Mouse (Mus musculus) liver, embryonic 12.5 days (tissue): ENCODE data around the gene Acbd4. TPM values are rescaled to one million over a fixed set of nuclear protein-coding genes. Genes with fewer than 3 reads are reported as not detected.

Experiments
- ATAC-seq: fragments of 200-750 bp; cut with Nextera tagmentation; 2 replicates; pipeline ENCODE4 v1.8.0; 2017; ENCODE audit warnings: moderate number of reproducible peaks, mild to moderate bottlenecking, moderate library complexity
- H3K27ac ChIP-seq: fragments of 300-500 bp; sonication (generic); 2 replicates; pipeline ENCODE4 v1.5.1; 2016; ENCODE audit warnings: mild to moderate bottlenecking
- H3K27me3 ChIP-seq: fragments of 300-500 bp; sonication (generic); replicated peaks from 2 replicates; pipeline ENCODE4 v1.6.1; 2016; ENCODE audit warnings: mild to moderate bottlenecking, moderate library complexity
- H3K36me3 ChIP-seq: fragments of 300-500 bp; sonication (generic); 2 replicates; pipeline ENCODE4 v1.6.1; 2016; ENCODE audit warnings: mild to moderate bottlenecking, moderate library complexity
- H3K4me1 ChIP-seq: fragments of 300-500 bp; sonication (generic); 2 replicates; pipeline ENCODE4 v1.6.1; 2016
- H3K4me2 ChIP-seq: fragments of 300-500 bp; sonication (generic); 2 replicates; pipeline ENCODE4 v1.6.1; 2016; ENCODE audit warnings: mild to moderate bottlenecking, moderate library complexity
- H3K4me3 ChIP-seq: fragments of 300-500 bp; sonication (generic); 2 replicates; pipeline ENCODE4 v1.5.1; 2016; ENCODE audit warnings: mild to moderate bottlenecking, moderate library complexity
- H3K9ac ChIP-seq: fragments of 300-500 bp; sonication (generic); 2 replicates; pipeline ENCODE4 v1.6.1; 2016; ENCODE audit warnings: mild to moderate bottlenecking, moderate library complexity
- H3K9me3 ChIP-seq: fragments of 300-500 bp; sonication (generic); replicated peaks from 2 replicates; pipeline ENCODE4 v1.6.1; 2016; ENCODE audit warnings: mild to moderate bottlenecking, moderate library complexity
- WGBS: fragments of 180-500 bp; shearing (Covaris S2); methylation state at CpG from one replicate; pipeline ENCODE4 v1.1.7; 2016; ENCODE audit not compliant: insufficient replicate concordance; 5-methylcytosine and 5-hydroxymethylcytosine counted together
- polyA plus RNA-seq: library from polyadenylated mRNA; unstranded; fragments of >200 nt; fragmentation: Nextera tagmentation; extraction: Ambion mirVana; gene quantifications from 2 replicates; pipeline ENCODE4 v1.2.1, GENCODE M21; 2016

The Acbd4 gene
- polyA plus RNA-seq, 1 experiment from 2014 or later: 40.6 TPM

DNA sequence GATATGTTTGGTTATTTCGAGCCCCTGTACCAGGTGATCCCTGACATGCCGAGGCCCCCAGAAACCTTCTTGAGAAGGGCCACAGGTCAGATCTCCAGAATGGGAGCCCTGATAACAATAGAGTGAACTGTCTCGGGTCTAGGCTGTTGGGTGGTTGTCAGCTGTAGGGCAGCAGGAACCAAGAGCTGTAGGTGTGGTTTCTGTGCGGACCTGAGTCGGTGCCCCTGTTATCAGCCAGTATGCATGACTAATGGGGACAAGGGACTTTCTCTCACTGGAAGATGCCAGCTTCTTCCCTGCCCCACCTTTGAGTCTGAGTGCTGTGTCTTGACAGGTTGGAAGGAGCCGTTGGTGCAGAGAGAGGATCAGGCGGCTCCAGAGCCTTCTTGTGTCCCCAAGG is 3.0 kb downstream of the Acbd4 start:
- Histone ChIP-seq H3K4me3 (peak overlapping the region; percentile 67), H3K27me3 (peaks cover 28% of the 10 kb centered on the region), H3K9ac (peak overlapping the region; percentile 78), H3K4me2 (peak overlapping the region; percentile 75), H3K27ac (peak overlapping the region; percentile 97), H3K4me1 (peaks cover 56% of the 10 kb centered on the region), H3K9me3 (no peaks in the 10 kb centered on the region), H3K36me3 (peaks cover 38% of the 10 kb centered on the region)
- WGBS: 30% methylated on average over 7 of the region's 7 CpGs
- ATAC-seq: peak; percentile 69

DNA sequence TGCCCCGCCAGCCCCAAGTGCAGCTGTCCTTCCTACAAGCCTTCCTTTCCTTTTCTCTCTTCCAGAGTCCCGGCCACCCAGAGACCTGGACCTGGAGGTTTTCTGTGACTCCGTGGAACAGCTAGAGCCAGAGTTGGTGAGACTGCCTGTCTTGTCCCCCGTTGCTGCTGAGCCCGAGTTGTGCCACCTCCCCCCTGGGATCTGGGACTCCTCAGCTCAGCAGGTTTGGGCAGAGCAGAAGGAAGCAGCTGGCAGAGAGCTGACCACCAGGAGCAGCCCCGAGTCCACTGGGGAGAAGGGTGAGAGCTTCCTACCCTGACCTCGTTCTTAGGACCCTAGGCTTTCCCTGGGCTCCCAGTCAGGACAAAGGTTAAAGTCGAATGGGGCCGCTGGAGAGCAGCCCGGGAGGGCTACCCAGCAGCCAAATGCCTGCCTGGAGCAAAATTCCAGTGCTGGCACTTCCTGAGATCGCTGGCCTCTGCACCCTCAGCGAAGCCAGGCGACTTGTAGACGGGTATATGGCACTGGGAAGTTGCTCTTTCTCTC is 3.8 kb downstream of the Acbd4 start:
- Histone ChIP-seq H3K27me3 (peaks cover 20% of the 10 kb centered on the region), H3K4me1 (peaks cover 56% of the 10 kb centered on the region), H3K4me2 (peak overlapping the region; percentile 75), H3K9ac (peak overlapping the region; percentile 78), H3K36me3 (peaks cover 39% of the 10 kb centered on the region), H3K4me3 (peak overlapping the region; percentile 67), H3K9me3 (no peaks in the 10 kb centered on the region), H3K27ac (peak overlapping the region; percentile 97)
- 58% methylated on average over 14 of the region's 14 CpGs for WGBS
- ATAC-seq: no peak

DNA sequence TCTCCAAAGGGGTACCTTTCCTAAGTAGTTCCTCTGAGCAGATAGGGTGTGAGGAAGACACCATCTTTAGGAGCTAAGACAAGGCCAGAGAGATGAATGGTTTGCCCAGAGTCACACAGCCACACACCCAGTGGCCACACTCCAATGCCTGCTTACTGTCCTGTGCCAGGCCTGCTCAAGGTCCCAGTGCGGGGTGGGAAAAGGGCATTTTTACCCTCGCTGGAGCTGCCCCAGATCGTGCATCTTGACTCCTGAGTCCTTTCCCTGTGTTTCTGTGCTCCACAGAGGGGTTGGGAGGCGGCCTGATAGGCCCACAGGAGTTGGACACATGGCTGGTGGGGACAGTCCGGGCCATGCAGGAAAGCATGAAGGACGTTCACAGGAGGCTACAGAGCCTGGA is 4.3 kb downstream of the Acbd4 start:
- peak overlapping the region; percentile 97 for H3K27ac ChIP-seq
- peak overlapping the region; percentile 78 for H3K9ac ChIP-seq
- H3K36me3 ChIP-seq: peaks cover 42% of the 10 kb centered on the region
- peak overlapping the region; percentile 67 for H3K4me3 ChIP-seq
- no peaks in the 10 kb centered on the region for H3K9me3 ChIP-seq
- H3K4me2 ChIP-seq: peak overlapping the region; percentile 75
- WGBS: 85% methylated on average over 6 of the region's 6 CpGs
- peaks cover 56% of the 10 kb centered on the region for H3K4me1 ChIP-seq
- ATAC-seq: no peak
- H3K27me3 ChIP-seq: peaks cover 17% of the 10 kb centered on the region

DNA sequence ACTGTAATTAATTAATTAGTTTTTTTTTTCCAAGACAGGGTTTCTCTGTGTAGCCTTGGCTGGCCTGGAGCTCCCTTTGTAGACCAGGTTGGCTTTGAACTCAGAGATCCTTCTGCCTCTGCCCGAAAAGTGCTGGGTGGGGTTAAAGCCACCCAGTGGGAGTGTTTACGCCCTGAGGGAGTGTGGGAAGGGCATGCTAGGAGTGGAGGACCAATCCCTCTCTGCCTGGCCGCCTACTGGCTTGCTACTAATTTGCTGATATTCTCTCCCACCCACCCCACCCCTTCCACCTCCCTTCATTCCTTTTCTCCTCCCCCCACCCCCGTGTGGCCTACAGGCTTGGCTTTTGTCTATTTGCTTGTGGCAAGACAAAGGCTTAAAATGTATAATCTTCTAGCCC is 4.9 kb downstream of the Acbd4 start:
- peak overlapping the region; percentile 75 for H3K4me2 ChIP-seq
- H3K4me3 ChIP-seq: peak overlapping the region; percentile 67
- peaks cover 54% of the 10 kb centered on the region for H3K4me1 ChIP-seq
- 34% methylated on average over 4 of the region's 4 CpGs for WGBS
- no peaks in the 10 kb centered on the region for H3K9me3 ChIP-seq
- H3K27me3 ChIP-seq: peaks cover 17% of the 10 kb centered on the region
- peaks cover 45% of the 10 kb centered on the region for H3K36me3 ChIP-seq
- H3K9ac ChIP-seq: peak overlapping the region; percentile 78
- ATAC-seq: peak; percentile 56
- peak overlapping the region; percentile 97 for H3K27ac ChIP-seq

DNA sequence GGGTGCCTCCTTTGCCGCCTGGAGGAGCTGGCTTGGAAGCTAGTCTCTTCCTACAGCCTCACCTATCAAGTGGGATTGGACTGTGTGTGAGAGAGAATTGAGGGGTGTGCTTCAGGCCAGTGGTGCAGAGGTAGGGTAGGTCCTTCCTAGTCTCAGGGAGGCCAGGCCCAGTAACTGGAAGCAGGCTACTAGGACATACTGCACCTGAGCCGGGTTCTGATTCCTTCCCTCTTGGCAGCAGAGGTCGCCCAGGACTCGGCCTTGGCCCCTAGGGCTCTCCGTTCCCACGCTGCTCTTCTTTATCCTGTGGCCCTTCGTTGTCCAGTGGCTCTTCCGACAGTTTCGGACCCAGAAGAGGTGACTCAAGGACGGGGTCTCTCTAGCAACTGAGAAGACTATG is 9.8 kb downstream of the Acbd4 start:
- no peak for ATAC-seq
- H3K27me3 ChIP-seq: peaks cover 27% of the 10 kb centered on the region
- no peak overlapping the region for H3K9ac ChIP-seq
- H3K27ac ChIP-seq: no peak overlapping the region
- 36% methylated on average over 10 of the region's 10 CpGs for WGBS
- peaks cover 34% of the 10 kb centered on the region for H3K36me3 ChIP-seq
- peak overlapping the region; percentile 31; the same call in 1 of the 2 replicates for H3K4me3 ChIP-seq
- peak overlapping the region; percentile 59 for H3K4me2 ChIP-seq
- H3K9me3 ChIP-seq: no peaks in the 10 kb centered on the region
- H3K4me1 ChIP-seq: peaks cover 47% of the 10 kb centered on the region

DNA sequence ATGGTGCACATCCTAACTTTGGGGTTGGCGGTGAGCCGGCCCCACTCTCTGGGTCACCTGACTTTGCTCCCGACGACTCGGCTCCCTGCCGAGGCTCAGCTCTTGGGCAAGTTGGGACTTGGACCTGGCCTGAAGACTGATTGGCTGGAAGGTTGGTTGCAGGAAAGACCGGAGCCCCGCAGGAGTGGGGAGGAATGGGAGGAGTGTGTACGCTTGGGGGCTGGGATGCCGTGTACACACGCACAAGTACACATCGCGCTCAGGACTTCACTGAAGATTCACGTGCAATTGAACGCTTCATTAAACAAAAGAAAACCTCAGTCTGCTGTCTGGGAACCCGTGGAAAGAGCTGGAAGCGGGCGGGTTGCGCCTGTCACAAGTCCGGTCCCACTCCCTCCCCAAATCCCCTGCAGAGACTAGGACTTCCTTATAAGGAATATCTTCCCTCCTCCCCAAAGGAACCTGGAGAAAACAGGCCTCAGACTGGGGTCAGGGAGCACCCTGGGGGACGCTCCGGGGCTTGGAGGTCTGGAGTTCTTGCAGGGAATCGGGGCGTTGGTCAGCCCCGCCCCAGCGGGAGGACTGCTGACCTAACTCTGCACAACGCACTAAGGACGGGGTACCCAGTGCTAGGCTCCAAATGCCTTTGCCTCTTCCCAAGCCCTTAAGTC is 10.5 kb downstream of the Acbd4 start:
- Histone ChIP-seq H3K9me3 (no peaks in the 10 kb centered on the region), H3K27me3 (peaks cover 27% of the 10 kb centered on the region), H3K9ac (peak overlapping the region; percentile 40), H3K36me3 (peaks cover 27% of the 10 kb centered on the region), H3K27ac (no peak overlapping the region), H3K4me3 (peak overlapping the region; percentile 31), H3K4me1 (peaks cover 46% of the 10 kb centered on the region), H3K4me2 (peak overlapping the region; percentile 59)
- ATAC-seq: no peak
- 14% methylated on average over 28 of the region's 28 CpGs for WGBS

DNA sequence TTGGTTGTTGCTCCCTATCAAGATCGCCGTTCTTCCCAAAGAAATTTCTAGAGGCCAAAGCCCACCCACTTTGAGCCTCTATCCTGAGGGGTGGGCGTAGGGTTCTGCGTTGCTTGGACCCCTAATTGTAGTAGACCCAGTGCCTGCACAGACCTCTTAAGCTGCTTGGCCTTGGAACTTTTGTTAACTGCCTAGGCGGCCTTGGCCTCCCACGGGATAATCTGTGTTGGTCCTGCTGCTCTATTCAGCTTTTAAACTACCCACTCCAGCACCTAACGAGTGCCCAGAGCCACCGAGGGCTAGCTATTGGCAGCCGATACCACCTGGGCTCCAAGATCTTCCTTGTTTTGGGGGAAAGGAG is 11.1 kb downstream of the Acbd4 start:
- H3K9me3 ChIP-seq: no peaks in the 10 kb centered on the region
- no peak for ATAC-seq
- H3K27me3 ChIP-seq: peaks cover 27% of the 10 kb centered on the region
- peak overlapping the region; percentile 59 for H3K4me2 ChIP-seq
- H3K4me3 ChIP-seq: peak overlapping the region; percentile 31; the same call in 1 of the 2 replicates
- no peak overlapping the region; the same call in 1 of the 2 replicates for H3K9ac ChIP-seq
- H3K36me3 ChIP-seq: peaks cover 22% of the 10 kb centered on the region
- no peak overlapping the region for H3K27ac ChIP-seq
- 38% methylated on average over 9 of the region's 9 CpGs for WGBS
- peaks cover 50% of the 10 kb centered on the region for H3K4me1 ChIP-seq

DNA sequence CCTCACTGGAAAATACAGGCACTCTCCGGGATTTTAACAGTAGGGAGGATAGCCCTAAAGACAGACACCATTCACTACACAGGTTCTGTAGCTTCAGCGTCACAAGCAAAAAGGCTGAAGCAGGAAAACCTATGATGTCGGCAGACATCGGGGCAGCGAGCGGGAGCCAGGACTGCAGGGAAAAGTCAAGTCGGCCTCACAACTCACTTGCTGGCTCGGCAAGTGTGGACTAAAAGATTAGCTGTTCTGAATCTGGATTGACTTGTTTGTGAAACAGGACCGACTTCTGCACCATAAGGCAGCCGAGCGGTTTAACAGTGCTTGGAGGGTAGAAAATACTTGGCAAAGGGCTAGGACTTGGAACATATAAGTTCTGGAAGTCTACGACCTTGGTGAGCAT is 11.5 kb downstream of the Acbd4 start:
- peaks cover 22% of the 10 kb centered on the region for H3K36me3 ChIP-seq
- H3K9me3 ChIP-seq: no peaks in the 10 kb centered on the region
- 63% methylated on average over 12 of the region's 12 CpGs for WGBS
- no peak for ATAC-seq
- peaks cover 55% of the 10 kb centered on the region for H3K4me1 ChIP-seq
- H3K9ac ChIP-seq: no peak overlapping the region
- no peak overlapping the region for H3K4me3 ChIP-seq
- no peak overlapping the region for H3K27ac ChIP-seq
- H3K27me3 ChIP-seq: peaks cover 27% of the 10 kb centered on the region
- peak overlapping the region; percentile 59; the same call in 1 of the 2 replicates for H3K4me2 ChIP-seq

DNA sequence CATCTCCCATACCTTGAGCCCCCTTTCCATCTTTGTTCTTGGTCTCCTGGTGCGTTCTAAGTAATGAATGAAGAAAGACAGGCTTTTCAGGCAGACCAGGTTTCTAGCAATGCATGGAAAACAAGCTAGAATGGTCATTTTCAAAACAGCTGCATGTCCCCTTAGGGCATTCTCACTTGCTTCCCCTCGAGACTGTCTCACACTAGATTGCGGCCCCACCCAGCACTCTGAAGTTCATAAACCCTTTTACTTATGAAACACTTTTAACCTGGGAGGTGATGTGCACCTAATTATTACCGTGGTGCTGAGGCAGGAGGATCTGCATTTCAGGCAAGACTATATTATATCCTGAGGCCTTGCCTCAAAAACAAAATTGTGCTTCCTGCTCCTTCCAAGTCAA is 12.3 kb downstream of the Acbd4 start:
- Histone ChIP-seq H3K4me3 (no peak overlapping the region), H3K4me1 (peaks cover 63% of the 10 kb centered on the region), H3K9me3 (no peaks in the 10 kb centered on the region), H3K27ac (no peak overlapping the region; the same call in 1 of the 2 replicates), H3K4me2 (0 out of 2 replicates have a peak overlapping the region, but pooled peaks have one; percentile 84), H3K9ac (no peak overlapping the region), H3K36me3 (peaks cover 16% of the 10 kb centered on the region), H3K27me3 (peaks cover 27% of the 10 kb centered on the region)
- WGBS: 77% methylated on average over 4 of the region's 4 CpGs
- no peak for ATAC-seq

DNA sequence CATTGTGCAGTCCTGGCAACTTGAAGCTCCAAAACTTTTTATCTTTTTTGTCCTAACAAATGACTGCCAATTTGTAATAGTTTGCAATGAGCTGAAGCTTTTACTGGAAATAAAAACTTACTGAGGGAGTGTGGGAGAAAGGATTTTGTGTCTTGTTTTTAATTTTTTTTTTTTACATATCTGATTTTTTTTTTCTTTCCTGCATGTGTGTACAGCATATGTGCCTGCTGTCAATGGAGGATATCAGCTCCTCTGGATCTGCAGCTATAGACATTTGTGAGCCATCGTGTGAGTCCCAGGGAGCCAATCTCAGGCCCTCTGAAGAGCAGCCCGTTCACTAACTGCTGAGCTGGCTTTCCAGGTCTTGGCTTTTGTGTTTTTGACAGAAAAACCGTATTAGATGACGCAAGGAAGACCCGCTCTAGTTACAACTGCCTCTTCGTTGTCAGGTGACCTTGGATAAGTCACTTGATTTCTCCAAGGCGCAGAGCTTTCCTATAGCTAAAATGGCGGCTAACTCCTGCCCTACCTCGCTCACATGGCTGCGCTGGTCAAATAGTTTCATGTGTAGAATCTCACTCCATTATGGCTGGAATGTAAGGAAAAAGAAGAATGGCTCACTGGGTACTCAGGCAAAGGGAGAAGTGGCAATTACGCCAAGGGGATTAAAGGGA is 12.9 kb downstream of the Acbd4 start:
- peaks cover 65% of the 10 kb centered on the region for H3K4me1 ChIP-seq
- peak overlapping the region; percentile 84 for H3K9ac ChIP-seq
- H3K4me2 ChIP-seq: peak overlapping the region; percentile 84
- H3K27ac ChIP-seq: peak overlapping the region; percentile 96
- 74% methylated on average over 11 of the region's 11 CpGs for WGBS
- peaks cover 10% of the 10 kb centered on the region for H3K36me3 ChIP-seq
- no peaks in the 10 kb centered on the region for H3K9me3 ChIP-seq
- ATAC-seq: no peak
- H3K27me3 ChIP-seq: peaks cover 27% of the 10 kb centered on the region
- H3K4me3 ChIP-seq: peak overlapping the region; percentile 70

DNA sequence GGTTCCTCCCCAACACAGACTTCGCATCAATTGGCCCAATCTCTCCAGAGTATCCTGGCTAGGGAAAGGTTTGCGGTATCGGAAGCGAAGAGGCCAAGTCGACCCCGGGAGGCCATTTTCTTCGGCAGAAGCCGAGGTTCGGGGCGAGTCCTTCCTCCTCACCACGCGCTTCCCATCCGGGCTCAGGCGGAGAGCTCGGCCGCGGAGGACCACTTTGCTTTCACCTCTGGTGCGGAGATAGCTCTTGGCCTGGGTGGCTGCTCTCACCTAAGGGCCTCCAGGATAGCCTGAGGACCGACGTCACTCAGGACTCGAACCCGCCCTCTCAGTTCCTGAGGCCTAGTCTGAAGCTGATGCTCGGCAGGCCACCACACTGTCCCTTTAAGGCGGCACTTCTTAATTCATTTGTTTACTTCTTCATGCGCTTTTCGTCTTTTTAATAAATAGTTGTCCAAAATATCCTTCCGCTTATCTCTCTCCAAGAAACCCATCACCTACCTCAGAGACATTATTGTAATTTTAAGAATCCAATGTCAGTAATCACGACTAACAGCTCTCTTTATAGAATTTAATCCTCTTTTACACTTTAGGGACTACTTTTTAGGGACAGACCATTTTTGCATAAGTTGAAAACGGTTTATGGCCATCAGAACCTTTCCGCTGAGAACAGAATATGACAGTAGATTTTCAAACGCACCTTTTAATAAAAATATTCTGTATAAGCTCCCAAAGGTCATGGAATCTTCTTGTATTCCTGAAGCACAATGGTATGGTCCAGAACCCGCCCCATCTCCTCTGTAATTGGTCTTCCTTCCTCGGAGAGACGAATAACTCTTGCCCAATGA is 13.9 kb downstream of the Acbd4 start:
- H3K4me1 ChIP-seq: peaks cover 68% of the 10 kb centered on the region
- H3K27ac ChIP-seq: peak overlapping the region; percentile 96
- no peaks in the 10 kb centered on the region for H3K9me3 ChIP-seq
- peak overlapping the region; percentile 70 for H3K4me3 ChIP-seq
- peaks cover 27% of the 10 kb centered on the region for H3K27me3 ChIP-seq
- under 1% methylated on average over 34 of the region's 34 CpGs for WGBS
- peak overlapping the region; percentile 84 for H3K4me2 ChIP-seq
- peak; percentile 72 for ATAC-seq
- peaks cover 8% of the 10 kb centered on the region; the same call in 1 of the 2 replicates for H3K36me3 ChIP-seq
- peak overlapping the region; percentile 84 for H3K9ac ChIP-seq
